Mouse (Mus musculus) T-helper 17 cell (primary cell): ENCODE data around the gene Arhgef7.

ENCODE experiments used
- in situ Hi-C, 2 experiments: fragments of 300-600 bp; cut with MboI, MseI; formaldehyde crosslinking; loops; 1 replicate in 1 of 2; 2 replicates in 1 of 2; pipeline ENCODE4 v1.15.1; 2025; ENCODE audit warnings: high pct_unique_total_duplicates in 2 of 2

Arhgef7 gene

DNA sequence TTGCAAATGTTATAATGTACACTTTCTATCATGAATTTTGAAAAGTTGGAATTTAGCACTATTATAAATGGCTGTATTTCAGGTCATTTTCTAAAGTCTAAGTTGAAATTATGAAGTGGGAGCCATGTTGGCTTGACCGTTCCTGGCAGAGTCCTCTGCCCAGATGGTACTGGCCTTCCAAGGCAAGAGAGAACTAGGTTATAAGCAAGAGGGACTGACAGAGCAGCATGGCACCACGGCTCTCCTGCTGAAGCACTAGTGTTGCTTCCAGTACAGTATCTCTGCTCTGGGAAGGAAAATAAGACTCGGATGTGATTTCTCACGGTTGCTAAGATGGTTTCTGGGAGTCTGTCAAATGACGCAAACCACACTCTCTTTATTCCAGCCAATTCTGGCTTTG is 34.5 kb downstream of the Arhgef7 start:
- in situ Hi-C loops, result no loop called here

DNA sequence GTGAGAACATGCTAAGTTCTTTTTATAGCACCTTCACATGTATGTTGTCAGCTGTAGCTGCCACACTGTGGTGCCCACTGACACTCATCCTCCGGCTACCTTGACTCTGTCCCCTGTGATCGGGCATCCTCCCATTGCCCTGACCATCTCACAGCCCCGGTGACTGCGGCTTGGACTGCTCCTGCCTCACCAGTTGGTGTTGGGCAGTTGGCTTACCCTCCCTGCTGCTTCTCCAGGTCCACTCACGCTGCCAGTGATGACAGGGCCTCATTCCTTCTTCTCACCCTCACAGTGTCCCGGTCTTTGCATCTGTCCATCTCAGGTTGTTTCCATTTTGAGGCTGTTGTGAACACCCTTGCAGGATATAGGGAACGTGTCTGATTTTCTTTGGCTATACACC is 35.3 kb downstream of the Arhgef7 start:
- in situ Hi-C loops, result no loop called here

DNA sequence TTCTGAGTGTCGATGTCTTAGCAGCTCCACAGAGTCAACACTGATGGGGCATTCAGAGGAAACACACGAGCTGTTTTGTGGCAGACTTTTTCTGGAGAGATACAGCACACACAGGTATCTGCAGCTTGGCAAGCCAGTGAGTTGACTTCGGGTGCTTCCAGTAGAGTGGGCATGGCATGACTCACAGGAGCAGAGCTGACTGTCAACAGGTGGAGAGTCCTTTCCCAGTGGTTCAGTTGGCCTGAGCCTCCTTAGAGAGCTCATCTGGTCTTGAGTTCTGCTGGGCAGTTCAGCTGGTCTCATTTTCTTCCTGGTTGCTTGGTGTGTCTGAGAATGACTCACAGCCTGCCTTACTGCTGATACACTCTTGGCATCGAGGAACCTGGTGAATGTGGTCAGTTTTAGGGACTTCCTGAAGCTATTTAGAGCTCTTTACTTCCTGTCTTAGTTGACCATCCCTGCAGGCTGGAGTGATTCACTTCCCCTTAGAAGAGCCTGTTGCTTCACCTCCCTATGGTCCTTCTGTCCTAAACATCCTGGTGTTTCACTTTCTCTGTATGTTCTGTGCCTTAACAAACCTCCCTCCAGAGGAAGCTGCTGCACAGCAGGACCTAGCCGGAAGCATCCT is 39.8 kb downstream of the Arhgef7 start:
- in situ Hi-C loops, result no loop called here

DNA sequence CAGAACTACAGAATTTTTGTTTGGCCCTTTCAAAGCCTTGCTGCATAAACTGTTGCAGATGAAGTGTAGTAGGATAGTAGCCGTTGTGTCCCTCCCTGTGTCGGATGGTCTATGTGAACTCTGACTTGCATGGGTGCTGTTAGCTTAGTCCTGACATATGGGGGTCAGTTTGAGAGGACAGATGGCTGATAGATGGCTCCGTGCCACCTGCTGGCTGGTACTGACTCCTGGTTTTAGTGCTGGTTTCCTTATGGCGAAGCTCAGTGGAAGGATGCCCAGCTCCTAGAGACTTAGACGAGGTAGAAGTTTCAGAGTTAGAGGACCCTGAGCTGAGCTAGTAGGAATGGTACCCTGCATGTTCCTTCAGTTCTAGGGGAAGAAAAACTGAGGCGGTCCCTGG is 42.5 kb downstream of the Arhgef7 start:
- in situ Hi-C loops, result loop anchor here in 1 of 2 experiments (10.0 kb wide), 1 partner anchor 905 kb away; the partner anchor contains the start of gene Tubgcp3

DNA sequence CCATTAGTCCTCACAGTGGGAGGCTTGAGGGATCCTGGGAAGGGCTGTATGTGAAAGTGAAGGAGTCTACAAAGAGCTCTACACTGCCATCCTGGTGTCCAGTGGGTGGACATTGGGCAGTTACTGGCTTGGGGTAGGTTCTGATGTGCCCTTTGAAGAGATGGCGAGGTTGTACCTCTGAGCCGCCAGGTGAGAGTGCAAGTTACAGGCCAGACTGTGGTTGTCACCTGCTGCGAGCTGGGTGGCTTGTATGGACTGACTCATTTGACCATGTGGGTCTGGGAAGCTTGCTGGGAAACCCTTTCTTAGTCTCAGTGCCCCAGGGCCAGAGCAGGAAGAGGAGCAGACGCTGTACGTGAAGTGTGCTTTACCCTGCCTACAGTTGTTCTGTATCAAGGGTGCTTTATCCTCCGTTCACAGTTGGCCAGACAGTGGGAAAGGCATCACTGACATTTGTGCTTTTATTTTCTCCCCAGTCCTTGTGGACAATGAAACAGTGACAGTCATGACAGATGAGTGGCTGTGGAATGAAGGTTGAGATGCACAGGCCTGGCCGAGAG is 43.1 kb downstream of the Arhgef7 start:
- in situ Hi-C loops, result loop anchor here in 1 of 2 experiments (10.0 kb wide), 1 partner anchor 904 kb away; the partner anchor contains the start of gene Tubgcp3

DNA sequence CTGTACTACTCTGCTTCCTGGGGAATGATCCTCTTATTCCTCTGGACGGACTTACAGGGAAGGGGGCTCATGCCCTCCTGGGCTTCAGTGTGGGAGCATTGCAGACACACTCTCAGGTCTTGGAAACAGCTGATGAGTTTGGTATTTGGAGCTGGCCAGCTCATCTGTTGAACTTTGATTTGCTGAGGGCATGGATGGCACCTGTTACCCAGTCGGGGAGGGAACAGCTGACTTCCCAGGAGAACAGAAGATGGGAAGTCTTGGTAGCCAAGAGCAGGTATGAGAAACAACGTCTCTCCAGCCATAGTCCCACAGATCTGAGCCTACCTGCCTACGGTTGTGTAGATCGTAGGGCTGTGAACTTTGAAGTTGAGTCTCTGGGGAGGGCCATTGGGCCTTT is 44.1 kb downstream of the Arhgef7 start:
- in situ Hi-C loops, result loop anchor here in 1 of 2 experiments (10.0 kb wide), 1 partner anchor 903 kb away; the partner anchor contains the start of gene Tubgcp3

DNA sequence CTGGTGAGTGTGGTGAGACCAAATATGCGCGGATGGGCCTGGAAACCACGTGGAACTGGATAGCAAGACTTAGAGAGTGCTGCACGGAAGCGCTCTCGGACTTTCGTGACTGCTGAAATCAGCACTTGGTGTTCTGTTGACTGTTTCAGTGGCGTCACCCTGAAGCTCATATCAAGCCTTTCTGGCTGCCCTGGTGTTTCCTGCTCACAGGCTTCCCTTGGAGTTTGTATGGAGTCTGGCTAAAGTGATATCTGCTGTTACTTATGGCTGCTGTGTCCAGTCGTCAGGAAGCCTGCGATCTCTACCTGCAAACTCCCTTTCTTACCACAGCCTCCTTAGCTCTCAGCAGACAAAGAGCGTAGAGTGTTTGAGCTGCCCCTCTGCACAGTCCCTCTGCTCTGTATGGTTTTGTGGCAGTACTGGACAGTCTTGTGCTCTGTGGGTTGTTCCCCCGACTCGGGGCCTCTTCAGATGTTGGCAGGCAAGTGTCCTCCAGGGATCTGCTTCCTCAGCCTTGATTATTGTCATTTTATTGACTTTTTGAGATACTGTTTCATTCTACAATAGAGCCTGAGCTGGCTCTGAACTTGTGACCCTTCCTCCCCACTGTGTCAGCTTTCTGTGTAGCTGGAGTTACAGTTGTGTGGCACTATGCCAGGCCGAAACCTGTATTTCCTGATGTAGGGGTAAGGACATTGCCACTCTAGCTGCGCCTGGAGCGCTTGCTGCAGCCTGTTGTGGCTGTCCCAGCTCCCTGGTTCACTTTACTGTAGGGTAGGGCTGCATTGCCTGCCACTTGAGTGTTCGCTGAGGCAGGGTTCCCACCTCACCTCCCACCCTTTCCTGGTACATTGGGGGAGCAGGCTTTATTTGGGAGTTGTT is 46.9 kb downstream of the Arhgef7 start:
- in situ Hi-C loops, result loop anchor here in 1 of 2 experiments (10.0 kb wide), 1 partner anchor 900 kb away; the partner anchor contains the start of gene Tubgcp3

DNA sequence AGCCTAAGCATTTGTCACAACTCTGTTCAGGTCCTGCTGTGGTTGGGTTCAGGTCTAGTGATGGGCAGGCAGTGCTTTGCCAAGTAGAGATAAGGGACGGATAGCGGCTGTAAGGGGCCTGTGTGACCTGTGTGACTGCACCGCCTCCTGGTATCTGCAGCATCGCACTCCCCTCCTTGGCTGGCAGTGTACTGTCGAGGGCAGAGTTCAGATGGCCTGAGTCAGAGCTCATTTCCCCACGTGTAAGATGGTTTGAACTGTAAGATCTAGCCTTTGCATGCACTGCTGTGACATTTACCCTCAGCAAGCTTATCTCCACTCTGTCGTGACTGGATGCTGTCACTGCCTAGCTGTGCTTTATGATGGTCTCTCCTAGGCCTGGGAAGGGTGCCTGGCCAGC is 48.4 kb downstream of the Arhgef7 start:
- in situ Hi-C loops, result loop anchor here in 1 of 2 experiments (10.0 kb wide), 1 partner anchor 899 kb away; the partner anchor contains the start of gene Tubgcp3

DNA sequence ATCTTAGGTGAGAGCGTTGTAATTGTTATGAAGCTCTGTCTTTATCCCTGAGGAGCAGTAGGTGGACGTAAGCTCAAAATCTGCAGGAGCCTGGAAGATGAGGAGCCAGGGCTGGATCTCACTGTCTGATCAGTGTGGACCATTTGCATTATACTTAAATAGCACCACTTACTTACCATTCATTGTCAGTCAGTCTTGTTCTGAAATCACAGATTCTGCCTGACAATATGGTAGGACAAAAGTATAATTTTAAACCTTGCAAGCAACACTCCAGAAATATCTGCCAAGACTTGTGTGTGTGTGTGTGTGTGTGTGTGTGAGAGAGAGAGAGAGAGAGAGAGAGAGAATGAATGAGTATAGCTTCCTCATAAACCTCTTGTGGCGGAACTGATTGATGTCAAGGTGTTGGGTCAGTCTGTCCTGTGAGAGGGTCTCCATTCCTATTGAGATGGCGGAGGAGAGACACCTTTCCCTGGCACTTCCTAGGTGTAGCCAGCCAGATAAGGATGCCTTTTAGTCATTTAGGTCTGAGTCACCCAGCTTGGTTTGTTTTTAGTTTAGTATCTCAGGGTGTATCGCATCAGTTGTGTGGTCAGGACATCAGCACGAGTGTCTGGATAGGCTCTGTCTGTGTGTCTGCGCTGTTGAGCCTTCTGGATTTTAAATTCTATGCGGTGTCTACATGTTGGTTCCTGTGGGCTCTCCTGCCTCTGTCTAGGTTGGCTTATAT is 49.1 kb downstream of the Arhgef7 start:
- in situ Hi-C loops, result loop anchor here in 1 of 2 experiments (10.0 kb wide), 1 partner anchor 898 kb away; the partner anchor contains the start of gene Tubgcp3

DNA sequence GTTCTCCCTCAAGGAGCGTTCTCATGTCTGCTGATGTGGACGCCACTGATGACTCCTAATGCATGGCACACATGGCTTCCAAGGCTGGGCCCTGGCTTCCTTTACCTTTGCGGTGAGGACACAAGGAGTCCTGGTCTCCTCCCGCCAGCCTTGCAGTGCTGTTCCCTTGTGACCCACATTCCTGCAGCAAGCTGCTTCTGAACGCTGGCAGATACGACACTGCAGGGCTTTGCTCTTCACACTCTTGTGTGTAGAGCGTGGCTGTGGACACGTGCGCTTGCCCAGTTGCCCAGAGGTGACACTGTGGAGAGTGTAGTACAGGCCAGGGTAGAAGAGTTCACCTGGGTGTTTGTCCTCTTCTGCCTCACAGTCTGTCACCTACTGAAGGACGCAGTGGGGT is 49.7 kb downstream of the Arhgef7 start:
- in situ Hi-C loops, result loop anchor here in 1 of 2 experiments (10.0 kb wide), 1 partner anchor 898 kb away; the partner anchor contains the start of gene Tubgcp3

DNA sequence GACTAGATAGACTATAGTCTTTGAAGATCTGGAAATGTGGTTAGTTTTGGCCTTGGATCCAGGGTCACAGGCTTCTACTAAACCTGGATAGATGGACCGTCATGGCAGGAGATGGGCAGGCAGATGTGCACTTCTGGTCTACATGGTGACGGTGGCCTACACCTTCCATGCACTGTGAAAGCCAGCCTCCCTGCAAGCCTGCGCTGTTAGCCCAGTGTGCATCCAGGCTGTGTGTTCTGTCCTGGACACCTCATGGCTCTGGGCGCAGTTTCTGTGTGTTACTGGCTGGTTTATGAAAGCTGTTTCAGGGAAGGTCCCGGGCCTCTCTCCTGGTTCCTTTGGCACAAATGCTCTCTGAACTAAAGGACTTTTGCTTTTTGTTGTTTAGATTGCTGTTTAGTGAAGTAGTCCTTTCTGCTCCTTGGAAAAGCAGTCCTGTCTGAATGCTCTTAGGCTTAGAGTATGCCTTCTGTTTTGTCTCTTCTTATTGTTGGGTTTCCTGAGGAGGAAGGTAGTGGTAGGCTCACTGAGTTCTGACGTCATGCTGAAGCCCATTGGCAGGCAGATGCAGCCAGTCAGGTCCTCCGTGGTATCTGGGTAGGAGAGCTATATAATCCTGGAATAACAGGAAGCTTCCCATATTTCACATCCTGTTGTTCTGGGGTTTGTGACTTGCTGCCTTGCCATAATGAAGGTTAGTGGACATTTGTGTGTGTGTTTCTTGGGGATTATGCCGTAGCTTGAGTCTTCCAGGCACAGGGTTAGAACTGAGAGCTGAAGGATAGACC is 51.3 kb downstream of the Arhgef7 start:
- in situ Hi-C loops, result loop anchor here in 1 of 2 experiments (10.0 kb wide), 1 partner anchor 896 kb away; the partner anchor contains the start of gene Tubgcp3

DNA sequence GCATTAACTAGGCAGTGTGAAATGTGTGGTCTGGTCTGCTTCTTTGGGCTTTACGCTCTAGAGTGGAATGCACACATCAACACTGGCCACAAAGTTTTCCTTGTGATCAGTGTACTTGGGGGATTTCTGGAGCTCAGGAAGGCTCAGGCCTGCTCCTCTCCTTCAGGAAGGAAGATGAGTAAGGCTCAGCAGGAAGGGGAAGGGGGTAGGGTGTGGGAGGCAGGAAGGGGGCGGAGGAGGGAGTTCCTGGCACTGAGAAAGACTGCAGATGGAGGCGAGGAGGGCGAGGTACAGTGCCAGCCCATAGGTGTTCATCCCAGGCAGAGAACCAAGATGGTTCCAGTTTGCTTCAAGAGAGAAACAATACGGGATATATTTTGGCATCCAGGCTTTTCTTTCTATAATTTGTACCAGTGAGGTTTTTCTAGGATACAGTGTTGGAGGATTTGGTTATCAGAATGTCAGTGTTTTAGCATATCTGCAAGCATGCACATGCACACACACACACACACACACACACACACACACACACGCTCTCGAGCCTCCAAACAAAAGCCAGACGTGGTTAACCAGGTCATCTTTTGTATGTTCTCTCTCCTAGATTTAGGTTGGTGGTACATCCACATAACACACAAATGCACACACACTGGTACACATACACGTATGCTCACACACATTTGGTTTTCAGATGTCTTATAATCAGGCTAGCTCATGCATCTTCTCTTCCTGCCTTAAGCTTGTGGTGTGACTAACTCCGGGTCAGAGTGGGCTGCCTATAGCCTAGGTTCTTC is 52.5 kb downstream of the Arhgef7 start:
- in situ Hi-C loops, result loop anchor here in 1 of 2 experiments (10.0 kb wide), 1 partner anchor 895 kb away; the partner anchor contains the start of gene Tubgcp3

DNA sequence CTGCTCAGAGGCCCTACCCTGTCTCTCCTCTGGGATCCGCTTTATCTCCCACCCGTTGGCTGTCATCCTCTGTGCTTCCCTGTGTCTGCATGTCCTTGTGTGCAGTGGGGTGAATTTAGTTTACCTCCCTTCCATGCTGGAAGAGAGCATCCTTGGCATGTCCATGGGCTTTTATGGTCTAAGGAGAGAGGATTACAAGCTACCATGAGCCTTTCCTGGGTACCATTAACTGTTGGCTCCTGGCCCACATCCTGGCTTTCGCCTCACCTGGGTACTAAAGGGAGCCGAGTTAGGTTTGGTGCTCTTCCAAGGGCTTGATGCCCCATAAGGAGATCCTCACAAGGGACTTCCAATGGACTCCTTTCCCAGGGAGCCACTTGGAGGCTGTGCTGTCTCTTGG is 53.1 kb downstream of the Arhgef7 start:
- in situ Hi-C loops, result no loop called here

DNA sequence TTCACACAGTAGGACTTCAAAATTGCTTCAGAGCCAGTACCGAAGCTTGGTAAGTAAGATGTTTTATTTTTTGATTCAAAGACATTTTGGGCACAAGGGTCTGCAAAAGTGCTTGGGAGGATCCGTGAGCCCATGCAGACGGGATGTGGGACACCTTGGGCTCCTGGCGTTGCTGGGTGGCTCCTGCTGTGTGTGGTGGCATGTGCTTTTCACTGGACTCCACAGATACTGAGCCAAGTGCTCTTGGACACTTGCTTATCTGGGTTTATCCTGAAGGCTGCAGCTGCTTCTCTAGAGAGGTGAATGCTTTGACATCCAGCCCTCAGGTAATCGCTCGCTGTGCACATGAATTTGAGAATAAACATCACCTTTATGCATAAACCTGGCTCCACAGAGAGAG is 55.1 kb downstream of the Arhgef7 start:
- in situ Hi-C loops, result no loop called here

DNA sequence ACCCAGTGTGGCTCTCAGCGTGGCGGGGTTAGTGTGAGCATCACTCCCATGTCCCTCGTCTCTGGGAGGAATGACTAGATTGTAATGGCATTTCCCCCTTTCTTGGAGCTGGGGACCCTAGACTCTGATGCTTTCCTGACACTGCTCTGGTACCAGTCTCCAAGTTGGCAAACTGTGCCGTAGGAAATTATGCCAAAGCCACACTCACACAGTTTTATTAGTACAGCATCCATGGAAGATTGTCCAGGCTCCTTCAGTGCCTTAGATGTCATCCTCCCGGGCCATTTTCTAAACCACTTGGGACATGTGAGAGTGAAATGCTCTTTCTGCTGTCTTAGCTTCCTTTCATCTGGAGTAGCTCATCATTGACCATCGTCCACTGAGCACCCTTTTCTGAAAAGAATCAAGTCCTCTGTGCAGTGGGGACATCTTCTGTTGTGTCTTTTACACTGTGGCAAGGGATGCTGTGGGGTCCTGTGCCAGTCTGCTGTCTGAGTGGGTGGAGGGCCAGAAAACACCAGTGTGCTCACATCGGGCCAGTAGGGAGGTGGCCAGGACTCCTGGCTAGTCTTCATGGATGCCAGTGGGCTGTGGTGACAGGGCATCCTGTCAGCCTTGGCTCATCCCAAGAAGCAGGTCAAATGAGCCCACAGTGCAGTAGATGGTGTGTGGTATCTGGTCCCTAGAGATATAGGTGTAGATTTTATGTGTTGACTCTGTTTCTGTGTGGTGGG is 56.5 kb downstream of the Arhgef7 start:
- in situ Hi-C loops, result no loop called here

DNA sequence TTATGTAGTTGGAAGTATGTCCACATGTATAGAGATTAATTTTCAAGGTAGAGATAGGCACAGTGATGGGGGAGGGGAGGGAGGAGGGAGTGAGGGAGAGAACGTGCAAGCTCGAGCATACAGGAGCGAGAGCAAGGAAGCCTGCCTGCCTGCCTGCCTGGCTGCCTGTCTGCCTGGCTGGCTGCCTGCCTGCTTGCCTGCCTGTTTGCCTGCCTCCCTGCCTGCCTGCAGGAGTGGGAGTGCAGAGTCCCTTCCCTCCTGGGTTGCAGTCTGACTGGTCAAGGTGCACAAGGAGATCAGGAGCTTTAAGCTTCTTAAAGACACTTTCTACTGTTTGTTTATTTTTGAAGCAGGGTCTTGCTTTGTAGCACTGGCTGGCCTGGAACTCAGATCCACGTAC is 57.6 kb downstream of the Arhgef7 start:
- in situ Hi-C loops, result no loop called here

DNA sequence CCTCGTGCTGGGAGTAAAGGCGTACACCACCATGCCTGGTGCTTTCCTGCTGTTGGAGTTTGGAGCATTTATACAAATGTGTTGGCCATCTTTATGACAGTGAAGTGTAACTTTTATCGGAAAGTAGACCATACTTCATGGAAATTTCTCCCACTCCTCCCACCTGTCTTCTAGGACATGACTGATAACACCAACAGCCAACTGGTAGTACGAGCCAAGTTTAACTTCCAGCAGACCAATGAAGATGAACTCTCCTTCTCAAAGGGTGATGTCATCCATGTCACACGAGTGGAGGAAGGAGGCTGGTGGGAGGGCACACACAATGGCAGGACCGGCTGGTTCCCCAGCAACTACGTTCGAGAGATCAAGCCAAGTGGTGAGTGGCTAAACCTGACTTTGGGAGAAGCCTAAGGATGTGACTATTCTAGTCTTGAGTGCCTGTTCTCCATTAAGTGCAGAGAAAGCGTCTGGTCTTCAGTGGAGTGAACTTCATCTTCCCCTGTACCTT is 58.1 kb downstream of the Arhgef7 start:
- in situ Hi-C loops, result no loop called here

DNA sequence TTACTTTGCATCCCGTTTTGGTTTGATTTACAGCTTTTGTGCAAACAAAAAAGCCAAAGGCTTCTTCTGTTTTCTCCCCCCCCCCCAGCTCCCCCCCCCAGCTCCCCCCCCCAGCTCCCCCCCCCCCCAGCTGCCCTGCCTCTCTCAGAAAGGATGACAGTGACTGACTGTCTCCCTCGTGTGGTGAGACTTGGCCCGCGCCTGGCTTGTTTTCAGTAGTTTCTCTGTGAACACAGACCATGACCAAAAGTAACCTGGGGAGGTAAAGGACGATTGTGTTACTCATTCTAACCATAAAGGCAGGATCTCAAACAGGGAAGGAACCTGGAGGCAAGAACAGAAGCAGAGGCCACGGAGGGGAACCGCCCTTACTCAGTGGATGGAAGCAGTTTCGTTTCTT is 60.7 kb downstream of the Arhgef7 start:
- in situ Hi-C loops, result no loop called here

DNA sequence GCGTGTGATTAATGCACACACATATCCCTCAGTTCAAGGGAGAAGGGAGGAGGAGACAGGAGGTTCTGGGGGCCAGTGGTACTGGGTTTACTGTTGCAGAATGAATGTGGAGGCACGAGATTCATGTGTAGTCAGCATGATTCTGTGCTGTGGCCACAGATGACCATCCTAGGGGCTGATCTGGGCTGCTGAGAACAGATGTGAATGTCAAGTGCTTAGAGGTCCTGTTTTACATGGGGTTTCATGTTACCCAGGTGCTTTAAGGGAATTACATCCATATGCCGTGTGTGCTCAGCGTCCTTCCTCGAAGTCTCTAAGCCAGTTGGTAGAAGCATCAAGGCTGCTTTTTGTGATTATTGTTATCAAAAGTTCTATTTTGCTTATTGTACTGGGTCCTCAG is 61.6 kb downstream of the Arhgef7 start:
- in situ Hi-C loops, result no loop called here
